In the genomic region with DNA sequence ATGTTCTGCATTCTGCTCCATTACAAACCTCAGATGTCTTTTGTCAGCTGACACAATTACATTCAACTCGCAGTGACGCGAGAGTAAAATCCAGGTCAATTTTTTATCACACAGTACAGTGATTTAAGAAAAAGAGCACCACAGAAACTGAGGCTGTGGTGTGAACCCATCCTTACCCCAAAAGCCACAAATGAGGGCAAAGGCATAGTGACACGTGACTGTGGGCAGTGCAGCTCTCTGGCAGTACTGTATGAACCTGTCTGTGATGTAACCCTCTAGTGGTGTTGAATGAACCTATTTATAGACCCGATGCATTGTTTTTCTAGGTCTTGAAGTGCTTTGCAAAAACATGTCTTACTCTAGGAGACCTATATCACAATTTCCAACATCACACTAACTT, we compare ENCODE assay signal across 20 mouse cellular contexts. TPM values are rescaled to one million over a fixed set of nuclear protein-coding genes. Genes with fewer than 3 reads are reported as not detected.
DNase-seq lines count a peak whose midpoint lies in the region; ATAC-seq lines count a peak whose summit lies in the region.
"Had no signal": no experiment of that assay in that cellular context is flagged by ENCODE, and none has a peak within 500 bp of the region (broad histone marks: within the 10 kb centered on the region; RNA-seq: fewer than 3 reads in every experiment).

No protein-coding gene starts in this region.

- WGBS in hindbrain, embryonic 16.5 days = 82% methylated on average over 5 of the region's 5 CpGs
- WGBS in intestine, embryonic 16.5 days = 87% methylated on average over 5 of the region's 5 CpGs

- no peaks in the 10 kb centered on the region for H3K4me1 ChIP-seq in hindbrain, embryonic 16.5 days (ENCODE audit: control insufficient read depth, insufficient read depth, low read depth, low read length)
- no peaks in the 10 kb centered on the region for H3K4me1 ChIP-seq in intestine, embryonic 16.5 days (ENCODE audit: control insufficient read depth, insufficient read depth, low read length)
- H3K4me1 ChIP-seq: forebrain, embryonic 13.5 days; hindbrain, embryonic 15.5 days; limb, embryonic 13.5 days; midbrain, embryonic 10.5 days had no signal

- peak; percentile 31 to 47 for DNase-seq in heart, adult 18-20 months
- no peak for DNase-seq in heart, postnatal 4 days
- peak; percentile 8 to 16 for DNase-seq in heart, postnatal 10 days
- DNase-seq in thymus, postnatal 0 days (ENCODE audit: low spot score) = peak; percentile 79
- DNase-seq: adrenal gland, postnatal 10 days; cerebellum, adult 9-10 months; kidney, adult 9 months; lung, postnatal 14 days; right cerebral cortex, postnatal 14 days had no signal

- no peak overlapping the region for H3K9ac ChIP-seq in hindbrain, embryonic 16.5 days (ENCODE audit: low read depth, low read length)
- no peak overlapping the region for H3K9ac ChIP-seq in intestine, embryonic 16.5 days (ENCODE audit: low read depth, low read length)
- H3K9ac ChIP-seq: forebrain, embryonic 13.5 days; hindbrain, embryonic 15.5 days; limb, embryonic 13.5 days had no signal

- no peak overlapping the region for H3K4me3 ChIP-seq in hindbrain, embryonic 16.5 days (ENCODE audit: low read length)
- H3K4me3 ChIP-seq in intestine, embryonic 16.5 days (ENCODE audit: low read length) = no peak overlapping the region
- H3K4me3 ChIP-seq: forebrain, embryonic 13.5 days; hindbrain, embryonic 15.5 days; layer of hippocampus, adult 2 months; left cerebral cortex, adult 2 months; limb, embryonic 13.5 days; midbrain, embryonic 10.5 days had no signal

- no peak overlapping the region for H3K4me2 ChIP-seq in hindbrain, embryonic 16.5 days (ENCODE audit: low read length)
- no peak overlapping the region for H3K4me2 ChIP-seq in intestine, embryonic 16.5 days (ENCODE audit: low read depth, low read length)
- H3K4me2 ChIP-seq: forebrain, embryonic 13.5 days; hindbrain, embryonic 15.5 days; limb, embryonic 13.5 days had no signal

- no peaks in the 10 kb centered on the region for H3K9me3 ChIP-seq in hindbrain, embryonic 16.5 days (ENCODE audit: control insufficient read depth, low read length)
- H3K9me3 ChIP-seq in intestine, embryonic 16.5 days (ENCODE audit: control insufficient read depth, low read length) = no peaks in the 10 kb centered on the region
- H3K9me3 ChIP-seq: forebrain, embryonic 13.5 days; G1E; hindbrain, embryonic 15.5 days; limb, embryonic 13.5 days; midbrain, embryonic 10.5 days had no signal

- H3K36me3 ChIP-seq in hindbrain, embryonic 16.5 days (ENCODE audit: control insufficient read depth, insufficient read depth, low read length) = peaks cover 30% of the 10 kb centered on the region
- H3K36me3 ChIP-seq in intestine, embryonic 16.5 days (ENCODE audit: control insufficient read depth, insufficient read depth, low read length) = peaks cover 12% of the 10 kb centered on the region

- ATAC-seq in CD4-positive, CD25-positive, alpha-beta regulatory T cell, adult 4 months = peak; percentile 76
- no peak for ATAC-seq in hindbrain, embryonic 16.5 days
- ATAC-seq in intestine, embryonic 16.5 days = no peak
- no peak for ATAC-seq in megakaryocyte-erythroid progenitor cell, adult 5-6 weeks (replicated peaks; ENCODE audit: low FRiP score, low TSS enrichment, poor library complexity, severe bottlenecking)
- ATAC-seq: forebrain, embryonic 13.5 days had no signal

- no peak overlapping the region for H3K27ac ChIP-seq in hindbrain, embryonic 16.5 days (ENCODE audit: low read depth, low read length)
- no peak overlapping the region for H3K27ac ChIP-seq in intestine, embryonic 16.5 days (ENCODE audit: low read length)
- H3K27ac ChIP-seq: forebrain, embryonic 13.5 days; hindbrain, embryonic 15.5 days; layer of hippocampus, adult 2 months; left cerebral cortex, adult 2 months; limb, embryonic 13.5 days; midbrain, embryonic 10.5 days had no signal

- intact Hi-C loops in heart, postnatal 10 days (cut with DNase I) = no loop called here

- no peaks in the 10 kb centered on the region for H3K27me3 ChIP-seq in hindbrain, embryonic 16.5 days (replicated peaks; ENCODE audit: control insufficient read depth, insufficient read depth, low read length)
- no peaks in the 10 kb centered on the region for H3K27me3 ChIP-seq in intestine, embryonic 16.5 days (replicated peaks; ENCODE audit: control insufficient read depth, insufficient read depth, low read length)
- H3K27me3 ChIP-seq: forebrain, embryonic 13.5 days; hindbrain, embryonic 15.5 days; limb, embryonic 13.5 days had no signal

RNA-seq across cellular contexts. Expression of a gene that starts 8.5 kb away (rescaled TPM):
- 10 to 100 TPM; 25.5 to 27.3 TPM for total RNA-seq in heart, adult 18-20 months (2021)
- total RNA-seq in heart, postnatal 4 days (2021) = 10 to 100 TPM; 28.0 to 28.9 TPM
- 10 to 100 TPM; 23.4 to 24.1 TPM for polyA plus RNA-seq in CD4-positive, CD25-positive, alpha-beta regulatory T cell, adult 4 months (2017; shearing (Covaris generic))
- total RNA-seq in heart, postnatal 10 days (2021) = 10 to 100 TPM; 23.8 to 30.0 TPM
- 98.4 and 99.3 TPM in 2 replicates for polyA plus RNA-seq in thymus, postnatal 0 days (2015; fragmentation: Nextera tagmentation; extraction: Ambion mirVana)
- 60.3 and 64.2 TPM in 2 replicates for polyA plus RNA-seq in hindbrain, embryonic 16.5 days (2015; fragmentation: Nextera tagmentation; extraction: Ambion mirVana)
- polyA plus RNA-seq in intestine, embryonic 16.5 days (2015; fragmentation: Nextera tagmentation; extraction: Ambion mirVana) = 70.8 and 76.0 TPM in 2 replicates
- 79.9 and 88.8 TPM in 2 replicates for total RNA-seq in megakaryocyte-erythroid progenitor cell, adult 5-6 weeks (2014; fragmentation: Nextera tagmentation)
- total RNA-seq in megakaryocyte-erythroid progenitor cell, adult 5-6 weeks (2017) = 61.7 and 78.0 TPM in 2 replicates
